Mouse (Mus musculus): ENCODE results near the gene Znhit1. TPM values are rescaled to one million over a fixed set of nuclear protein-coding genes. Genes with fewer than 3 reads are reported as not detected.
A peak's percentile ranks its signal among the peaks of the same experiment; 100 is the strongest.

Znhit1 gene
- polyA plus RNA-seq (2012; fragmentation: generic; extraction: Trizol), result 97.7 TPM

- no peak for TF ChIP-seq SRF (IDR thresholded peaks at IDR 0.05; ENCODE audit: control insufficient read depth, insufficient read length, low read depth)
- TF ChIP-seq MYOG (IDR thresholded peaks at IDR 0.05; ENCODE audit: control insufficient read depth in 1 of 3, insufficient read depth in 1 of 3, insufficient read length in 2 of 3, low read depth in 2 of 3), result no peak
- no peak for TF ChIP-seq MAX (IDR thresholded peaks at IDR 0.05; ENCODE audit: low read depth)
- TF ChIP-seq TCF3 (IDR thresholded peaks at IDR 0.05; ENCODE audit: insufficient read length, low read depth), result no peak
- TF ChIP-seq POLR2AphosphoS2 (IDR thresholded peaks at IDR 0.05; ENCODE audit: insufficient read length, low read depth), result no peak
- no peak for TF ChIP-seq TCF12 (IDR thresholded peaks at IDR 0.05; ENCODE audit: insufficient read depth, poor library complexity, severe bottlenecking)
- TF ChIP-seq USF1 (IDR thresholded peaks at IDR 0.05; ENCODE audit: low read depth), result no peak
- TF ChIP-seq MYOD1 (IDR thresholded peaks at IDR 0.05; ENCODE audit: control insufficient read depth in 1 of 3, insufficient read length in 2 of 3, low read depth in 2 of 3), result no peak
- TF ChIP-seq E2F4 (IDR thresholded peaks at IDR 0.05; ENCODE audit: insufficient read depth), result no peak
- no peak for TF ChIP-seq REST (IDR thresholded peaks at IDR 0.05; ENCODE audit: insufficient read depth, insufficient read length)
- no peaks in the 10 kb centered on the region for H3K79me2 ChIP-seq (ENCODE audit: control insufficient read depth, insufficient read depth)
- no peaks in the 10 kb centered on the region for H3K27me3 ChIP-seq (ENCODE audit: control insufficient read depth, insufficient read depth, insufficient read length)
- H3ac ChIP-seq (ENCODE audit: control insufficient read depth, insufficient read length), result peak within 1 kb of the TSS; percentile 60
- H3K4me3 ChIP-seq, result peak within 1 kb of the TSS; percentile 93
- H3K4me2 ChIP-seq (ENCODE audit: low read depth), result peak within 1 kb of the TSS; percentile 86
- peaks cover 6% of the 10 kb centered on the region for H3K36me3 ChIP-seq (ENCODE audit: control insufficient read depth, insufficient read depth)
Measured at GRCm38 (mm10) chr5:136987934-136988271, at the start of gene Znhit1. Gene Znhit1 (minus strand): TSS chr5:136988021.

GRCm38 (mm10) chr5:137036211-137036610 is 48.4 kb upstream of the Znhit1 start:
- Histone ChIP-seq H3K27me3 (ENCODE audit: control insufficient read depth, insufficient read depth, insufficient read length) (peaks cover 7% of the 10 kb centered on the region), H3K4me2 (ENCODE audit: low read depth) (no peak overlapping the region), H3K79me2 (ENCODE audit: control insufficient read depth, insufficient read depth) (no peaks in the 10 kb centered on the region), H3K4me3 (no peak overlapping the region), H3K36me3 (ENCODE audit: control insufficient read depth, insufficient read depth) (peaks cover 11% of the 10 kb centered on the region), H3ac (ENCODE audit: control insufficient read depth, insufficient read length) (no peak overlapping the region)
- TF ChIP-seq POLR2AphosphoS2 (IDR thresholded peaks at IDR 0.05; ENCODE audit: insufficient read length, low read depth) (no peak), USF1 (IDR thresholded peaks at IDR 0.05; ENCODE audit: low read depth) (no peak), MYOD1 (IDR thresholded peaks at IDR 0.05; ENCODE audit: control insufficient read depth in 1 of 3, insufficient read length in 2 of 3, low read depth in 2 of 3) (no peak), MYOG (IDR thresholded peaks at IDR 0.05; ENCODE audit: control insufficient read depth in 1 of 3, insufficient read depth in 1 of 3, insufficient read length in 2 of 3, low read depth in 2 of 3) (no peak), CEBPB (IDR thresholded peaks at IDR 0.05; ENCODE audit: insufficient read depth, poor library complexity, severe bottlenecking) (no peak), SRF (IDR thresholded peaks at IDR 0.05; ENCODE audit: control insufficient read depth, insufficient read length, low read depth) (no peak)

- TF ChIP-seq USF1 (IDR thresholded peaks at IDR 0.05; ENCODE audit: low read depth) (peak; percentile 35), REST (IDR thresholded peaks at IDR 0.05; ENCODE audit: insufficient read depth, insufficient read length) (peak; percentile 6), POLR2AphosphoS2 (IDR thresholded peaks at IDR 0.05; ENCODE audit: insufficient read length, low read depth) (no peak), TCF3 (IDR thresholded peaks at IDR 0.05; ENCODE audit: insufficient read length, low read depth) (no peak), CEBPB (IDR thresholded peaks at IDR 0.05; ENCODE audit: insufficient read depth, poor library complexity, severe bottlenecking) (no peak), MYOD1 (IDR thresholded peaks at IDR 0.05; ENCODE audit: control insufficient read depth in 1 of 3, insufficient read length in 2 of 3, low read depth in 2 of 3) (peak in 1 of 3 experiments; percentile 46), POLR2A (IDR thresholded peaks at IDR 0.05; ENCODE audit: insufficient read length, low read depth) (no peak), MYOG (IDR thresholded peaks at IDR 0.05; ENCODE audit: control insufficient read depth in 1 of 3, insufficient read depth in 1 of 3, insufficient read length in 2 of 3, low read depth in 2 of 3) (no peak)
- Histone ChIP-seq H3K27me3 (ENCODE audit: control insufficient read depth, insufficient read depth, insufficient read length) (peaks cover 11% of the 10 kb centered on the region), H3ac (ENCODE audit: control insufficient read depth, insufficient read length) (no peak overlapping the region), H3K4me2 (ENCODE audit: low read depth) (peak overlapping the region; percentile 79), H3K79me2 (ENCODE audit: control insufficient read depth, insufficient read depth) (no peaks in the 10 kb centered on the region), H3K36me3 (ENCODE audit: control insufficient read depth, insufficient read depth) (peaks cover 5% of the 10 kb centered on the region), H3K4me3 (no peak overlapping the region)
Measured at GRCm38 (mm10) chr5:137032641-137033074, 44.8 kb upstream of the Znhit1 start.

- H3K36me3 ChIP-seq (ENCODE audit: control insufficient read depth, insufficient read depth), result no peaks in the 10 kb centered on the region
- H3K4me3 ChIP-seq, result no peak overlapping the region
- no peaks in the 10 kb centered on the region for H3K79me2 ChIP-seq (ENCODE audit: control insufficient read depth, insufficient read depth)
- H3ac ChIP-seq (ENCODE audit: control insufficient read depth, insufficient read length), result no peak overlapping the region
- peak overlapping the region; percentile 79 for H3K4me2 ChIP-seq (ENCODE audit: low read depth)
- peaks cover 13% of the 10 kb centered on the region for H3K27me3 ChIP-seq (ENCODE audit: control insufficient read depth, insufficient read depth, insufficient read length)
- TF ChIP-seq MYOG (IDR thresholded peaks at IDR 0.05; ENCODE audit: control insufficient read depth in 1 of 3, insufficient read depth in 1 of 3, insufficient read length in 2 of 3, low read depth in 2 of 3), result no peak
- no peak for TF ChIP-seq MYOD1 (IDR thresholded peaks at IDR 0.05; ENCODE audit: control insufficient read depth in 1 of 3, insufficient read length in 2 of 3, low read depth in 2 of 3)
Measured at GRCm38 (mm10) chr5:137032033-137032421, 44.2 kb upstream of the Znhit1 start.

- TF ChIP-seq POLR2AphosphoS2 (IDR thresholded peaks at IDR 0.05; ENCODE audit: insufficient read length, low read depth), result no peak
- TF ChIP-seq REST (IDR thresholded peaks at IDR 0.05; ENCODE audit: insufficient read depth, insufficient read length), result peak; percentile 92
- peak; percentile 25 for TF ChIP-seq MAX (IDR thresholded peaks at IDR 0.05; ENCODE audit: low read depth)
- H3K27me3 ChIP-seq (ENCODE audit: control insufficient read depth, insufficient read depth, insufficient read length), result peaks cover 19% of the 10 kb centered on the region
- H3K36me3 ChIP-seq (ENCODE audit: control insufficient read depth, insufficient read depth), result no peaks in the 10 kb centered on the region
- H3K4me2 ChIP-seq (ENCODE audit: low read depth), result peak overlapping the region; percentile 79
- H3K79me2 ChIP-seq (ENCODE audit: control insufficient read depth, insufficient read depth), result no peaks in the 10 kb centered on the region
- no peak overlapping the region for H3K4me3 ChIP-seq
- H3ac ChIP-seq (ENCODE audit: control insufficient read depth, insufficient read length), result no peak overlapping the region
Measured at GRCm38 (mm10) chr5:137031076-137032032, 43.5 kb upstream of the Znhit1 start.
